Mouse (Mus musculus): ENCODE results near the gene Hebp2. TPM values are rescaled to one million over a fixed set of nuclear protein-coding genes. Genes with fewer than 3 reads are reported as not detected.
A peak's percentile ranks its signal among the peaks of the same experiment; 100 is the strongest.

Hebp2 gene
- polyA plus RNA-seq, 1 experiment from 2014 or later = 5.9 TPM

DNA sequence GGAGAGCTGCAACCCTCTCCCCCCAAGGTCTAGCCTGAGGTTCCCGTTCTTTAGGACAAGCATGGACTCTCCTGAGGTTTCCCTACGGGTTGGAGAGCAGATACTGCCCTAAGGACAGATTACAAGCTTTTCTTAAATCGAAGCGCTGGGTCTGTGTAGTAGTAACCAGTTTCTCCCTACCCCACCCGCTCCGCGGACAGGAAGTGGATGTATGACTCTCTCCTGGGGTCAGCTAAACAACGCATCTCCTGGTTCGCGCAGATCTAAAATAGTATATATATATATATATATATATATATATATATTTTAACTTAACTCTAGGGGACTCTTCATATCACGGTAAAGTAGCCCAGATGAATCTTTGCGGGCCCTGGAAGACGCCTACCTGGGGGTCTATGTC, 567 bp downstream of the Hebp2 start:
- WGBS = 4% methylated on average over 13 of the region's 13 CpGs
- H3K36me3 ChIP-seq (ENCODE audit: control insufficient read depth, insufficient read depth) = no peaks in the 10 kb centered on the region; the same call in 1 of the 2 replicates
- peaks cover 15% of the 10 kb centered on the region for H3K4me1 ChIP-seq (replicated peaks; ENCODE audit: control insufficient read depth, insufficient read depth, low read length)
- peak overlapping the region; percentile 98 for H3K4me2 ChIP-seq (ENCODE audit: low read length)
- peak overlapping the region; percentile 60 for H3K4me3 ChIP-seq (replicated peaks; ENCODE audit: low read length)
- no peaks in the 10 kb centered on the region for H3K9me3 ChIP-seq (ENCODE audit: control insufficient read depth, low read length)
- no peaks in the 10 kb centered on the region for H3K27me3 ChIP-seq (replicated peaks; ENCODE audit: control insufficient read depth, insufficient read depth, low read length)
- H3K9ac ChIP-seq (replicated peaks; ENCODE audit: low read depth, low read length) = peak overlapping the region; percentile 76
- ATAC-seq = 0 out of 2 replicates have a peak, but pooled peaks have one; percentile 9
- no peak overlapping the region for H3K27ac ChIP-seq (ENCODE audit: low read length)

- Histone ChIP-seq H3K4me2 (ENCODE audit: low read length) (no peak overlapping the region), H3K9me3 (ENCODE audit: control insufficient read depth, low read length) (no peaks in the 10 kb centered on the region), H3K27me3 (replicated peaks; ENCODE audit: control insufficient read depth, insufficient read depth, low read length) (no peaks in the 10 kb centered on the region), H3K9ac (replicated peaks; ENCODE audit: low read depth, low read length) (no peak overlapping the region), H3K27ac (ENCODE audit: low read length) (no peak overlapping the region), H3K36me3 (ENCODE audit: control insufficient read depth, insufficient read depth) (peaks cover 3% of the 10 kb centered on the region), H3K4me1 (replicated peaks; ENCODE audit: control insufficient read depth, insufficient read depth, low read length) (no peaks in the 10 kb centered on the region; the same call in 1 of the 2 replicates), H3K4me3 (replicated peaks; ENCODE audit: low read length) (no peak overlapping the region)
- no peak for ATAC-seq
- WGBS = 89% methylated on average over 2 of the region's 2 CpGs
Measured at GRCm38 (mm10) chr10:18536889-18537288, 9.0 kb downstream of the Hebp2 start.

- H3K27me3 ChIP-seq (replicated peaks; ENCODE audit: control insufficient read depth, insufficient read depth, low read length) = no peaks in the 10 kb centered on the region
- no peaks in the 10 kb centered on the region for H3K9me3 ChIP-seq (ENCODE audit: control insufficient read depth, low read length)
- H3K9ac ChIP-seq (replicated peaks; ENCODE audit: low read depth, low read length) = no peak overlapping the region
- H3K4me1 ChIP-seq (replicated peaks; ENCODE audit: control insufficient read depth, insufficient read depth, low read length) = peaks cover 17% of the 10 kb centered on the region
- ATAC-seq = no peak
- 74% methylated on average over 8 of the region's 8 CpGs for WGBS
- H3K36me3 ChIP-seq (ENCODE audit: control insufficient read depth, insufficient read depth) = peaks cover 7% of the 10 kb centered on the region; the same call in 1 of the 2 replicates
- no peak overlapping the region for H3K27ac ChIP-seq (ENCODE audit: low read length)
- H3K4me3 ChIP-seq (replicated peaks; ENCODE audit: low read length) = no peak overlapping the region
- H3K4me2 ChIP-seq (ENCODE audit: low read length) = no peak overlapping the region
Measured at GRCm38 (mm10) chr10:18532293-18532692, 13.6 kb downstream of the Hebp2 start.

GRCm38 (mm10) chr10:18530161-18530560, 15.7 kb downstream of the Hebp2 start:
- no peaks in the 10 kb centered on the region for H3K27me3 ChIP-seq (replicated peaks; ENCODE audit: control insufficient read depth, insufficient read depth, low read length)
- WGBS = 49% methylated on average over 4 of the region's 4 CpGs
- no peaks in the 10 kb centered on the region for H3K9me3 ChIP-seq (ENCODE audit: control insufficient read depth, low read length)
- H3K9ac ChIP-seq (replicated peaks; ENCODE audit: low read depth, low read length) = no peak overlapping the region
- H3K36me3 ChIP-seq (ENCODE audit: control insufficient read depth, insufficient read depth) = peaks cover 7% of the 10 kb centered on the region; the same call in 1 of the 2 replicates
- no peak overlapping the region for H3K4me3 ChIP-seq (replicated peaks; ENCODE audit: low read length)
- no peak overlapping the region for H3K27ac ChIP-seq (ENCODE audit: low read length)
- ATAC-seq = peak; percentile 14; the same call in 1 of the 2 replicates
- H3K4me2 ChIP-seq (ENCODE audit: low read length) = no peak overlapping the region
- H3K4me1 ChIP-seq (replicated peaks; ENCODE audit: control insufficient read depth, insufficient read depth, low read length) = peaks cover 37% of the 10 kb centered on the region

DNA sequence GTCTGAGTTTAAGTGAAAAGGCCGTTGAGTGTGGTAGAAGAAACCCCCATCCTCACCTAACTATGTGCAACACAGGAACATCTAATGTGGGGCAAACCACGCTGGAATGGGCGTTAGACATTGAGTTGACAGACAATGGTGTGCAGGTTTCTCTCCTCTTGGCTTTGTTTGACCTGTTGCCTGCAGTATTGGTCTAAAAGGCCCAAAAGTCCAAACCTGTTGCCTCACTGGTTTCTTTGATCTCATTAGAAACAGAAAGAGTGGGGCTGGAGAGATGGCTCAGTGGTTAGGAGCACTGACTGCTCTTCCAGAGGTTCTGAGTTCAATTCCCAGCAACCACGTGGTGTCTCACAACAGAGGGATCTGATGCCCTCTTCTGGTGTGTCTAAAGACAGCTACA, 16.7 kb downstream of the Hebp2 start:
- H3K4me1 ChIP-seq (replicated peaks; ENCODE audit: control insufficient read depth, insufficient read depth, low read length) = peaks cover 37% of the 10 kb centered on the region
- no peak overlapping the region for H3K9ac ChIP-seq (replicated peaks; ENCODE audit: low read depth, low read length)
- no peaks in the 10 kb centered on the region for H3K27me3 ChIP-seq (replicated peaks; ENCODE audit: control insufficient read depth, insufficient read depth, low read length)
- 87% methylated on average over 4 of the region's 4 CpGs for WGBS
- no peak overlapping the region for H3K4me2 ChIP-seq (ENCODE audit: low read length)
- H3K9me3 ChIP-seq (ENCODE audit: control insufficient read depth, low read length) = no peaks in the 10 kb centered on the region
- no peak overlapping the region for H3K27ac ChIP-seq (ENCODE audit: low read length)
- ATAC-seq = no peak
- no peak overlapping the region for H3K4me3 ChIP-seq (replicated peaks; ENCODE audit: low read length)
- H3K36me3 ChIP-seq (ENCODE audit: control insufficient read depth, insufficient read depth) = peaks cover 7% of the 10 kb centered on the region; the same call in 1 of the 2 replicates

- Histone ChIP-seq H3K4me3 (replicated peaks; ENCODE audit: low read length) (no peak overlapping the region), H3K4me2 (ENCODE audit: low read length) (no peak overlapping the region), H3K9me3 (ENCODE audit: control insufficient read depth, low read length) (no peaks in the 10 kb centered on the region), H3K27me3 (replicated peaks; ENCODE audit: control insufficient read depth, insufficient read depth, low read length) (no peaks in the 10 kb centered on the region), H3K36me3 (ENCODE audit: control insufficient read depth, insufficient read depth) (peaks cover 11% of the 10 kb centered on the region; the same call in 1 of the 2 replicates), H3K9ac (replicated peaks; ENCODE audit: low read depth, low read length) (no peak overlapping the region), H3K27ac (ENCODE audit: low read length) (peak overlapping the region; percentile 15; the same call in 1 of the 2 replicates), H3K4me1 (replicated peaks; ENCODE audit: control insufficient read depth, insufficient read depth, low read length) (peaks cover 37% of the 10 kb centered on the region)
- WGBS = 32% methylated on average over 5 of the region's 5 CpGs
- no peak for ATAC-seq
Measured at GRCm38 (mm10) chr10:18528475-18528874, 17.4 kb downstream of the Hebp2 start.

DNA sequence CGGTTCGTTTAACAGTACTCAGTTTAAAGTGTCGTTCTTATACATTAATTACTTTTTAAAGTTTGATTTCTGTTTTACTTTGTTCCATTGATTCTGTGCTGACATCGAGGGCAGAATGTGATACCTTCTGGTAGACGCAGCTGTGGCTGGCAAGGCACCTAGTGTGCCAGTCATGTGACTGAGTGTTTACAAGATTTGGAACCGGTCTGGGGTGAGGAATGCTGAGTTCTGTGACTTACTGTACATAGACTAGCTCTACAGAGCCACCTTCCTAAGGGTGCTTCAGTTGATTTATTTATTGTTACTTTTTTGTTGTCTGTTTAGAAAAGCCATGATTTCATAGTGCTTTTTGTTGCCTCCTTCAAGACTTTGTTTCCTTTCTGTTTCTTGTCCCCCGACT, 18.1 kb downstream of the Hebp2 start:
- ATAC-seq = peak; percentile 54
- no peaks in the 10 kb centered on the region for H3K27me3 ChIP-seq (replicated peaks; ENCODE audit: control insufficient read depth, insufficient read depth, low read length)
- H3K36me3 ChIP-seq (ENCODE audit: control insufficient read depth, insufficient read depth) = peaks cover 11% of the 10 kb centered on the region; the same call in 1 of the 2 replicates
- no peaks in the 10 kb centered on the region for H3K9me3 ChIP-seq (ENCODE audit: control insufficient read depth, low read length)
- 38% methylated on average over 7 of the region's 7 CpGs for WGBS
- H3K4me3 ChIP-seq (replicated peaks; ENCODE audit: low read length) = no peak overlapping the region
- H3K4me1 ChIP-seq (replicated peaks; ENCODE audit: control insufficient read depth, insufficient read depth, low read length) = peaks cover 40% of the 10 kb centered on the region
- no peak overlapping the region for H3K4me2 ChIP-seq (ENCODE audit: low read length)
- peak overlapping the region; percentile 63 for H3K27ac ChIP-seq (ENCODE audit: low read length)
- no peak overlapping the region for H3K9ac ChIP-seq (replicated peaks; ENCODE audit: low read depth, low read length)

- no peaks in the 10 kb centered on the region for H3K27me3 ChIP-seq (replicated peaks; ENCODE audit: control insufficient read depth, insufficient read depth, low read length)
- no peak overlapping the region for H3K4me3 ChIP-seq (replicated peaks; ENCODE audit: low read length)
- WGBS = 49% methylated on average over 20 of the region's 20 CpGs
- no peaks in the 10 kb centered on the region for H3K9me3 ChIP-seq (ENCODE audit: control insufficient read depth, low read length)
- peaks cover 8% of the 10 kb centered on the region; the same call in 1 of the 2 replicates for H3K36me3 ChIP-seq (ENCODE audit: control insufficient read depth, insufficient read depth)
- ATAC-seq = peak; percentile 7; the same call in 1 of the 2 replicates
- no peak overlapping the region for H3K4me2 ChIP-seq (ENCODE audit: low read length)
- peak overlapping the region; percentile 71 for H3K27ac ChIP-seq (ENCODE audit: low read length)
- peaks cover 41% of the 10 kb centered on the region for H3K4me1 ChIP-seq (replicated peaks; ENCODE audit: control insufficient read depth, insufficient read depth, low read length)
- H3K9ac ChIP-seq (replicated peaks; ENCODE audit: low read depth, low read length) = no peak overlapping the region
Measured at GRCm38 (mm10) chr10:18526851-18527675, 18.8 kb downstream of the Hebp2 start.

DNA sequence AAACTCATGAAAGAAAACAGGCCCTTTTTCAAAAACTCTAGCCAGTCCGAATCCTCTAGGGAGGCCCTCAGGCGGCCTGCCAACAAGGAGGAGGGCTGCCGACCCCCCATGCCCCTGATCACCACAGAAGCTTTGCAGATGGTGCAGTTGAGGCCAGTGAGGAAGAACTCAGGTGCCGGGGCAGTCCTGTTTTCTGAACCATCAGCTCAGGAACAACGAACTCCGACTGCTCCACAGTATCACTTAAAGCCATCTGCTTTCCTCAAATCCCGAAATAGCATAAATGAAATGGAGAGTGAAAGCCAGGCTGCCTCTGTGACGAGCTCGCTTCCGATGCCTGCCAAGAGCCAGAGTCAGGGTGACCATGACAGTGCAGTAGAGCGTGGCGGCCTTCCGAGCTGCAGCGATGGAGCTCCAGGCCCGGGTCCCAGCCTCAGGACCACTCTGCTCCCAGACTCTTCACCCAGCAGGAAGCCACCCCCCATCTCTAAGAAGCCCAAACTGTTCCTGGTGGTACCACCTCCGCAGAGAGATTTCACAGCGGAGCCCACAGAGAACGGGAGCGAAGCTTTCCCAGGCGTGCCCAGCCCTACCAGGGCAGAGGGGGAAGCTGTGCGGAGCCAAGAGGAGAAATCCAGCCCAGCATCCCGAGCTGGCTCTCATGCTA, 19.6 kb downstream of the Hebp2 start:
- no peak overlapping the region for H3K4me3 ChIP-seq (replicated peaks; ENCODE audit: low read length)
- no peak overlapping the region for H3K4me2 ChIP-seq (ENCODE audit: low read length)
- WGBS = 59% methylated on average over 22 of the region's 22 CpGs
- H3K36me3 ChIP-seq (ENCODE audit: control insufficient read depth, insufficient read depth) = peaks cover 5% of the 10 kb centered on the region; the same call in 1 of the 2 replicates
- H3K9ac ChIP-seq (replicated peaks; ENCODE audit: low read depth, low read length) = peak overlapping the region; percentile 11; the same call in 1 of the 2 replicates
- H3K4me1 ChIP-seq (replicated peaks; ENCODE audit: control insufficient read depth, insufficient read depth, low read length) = peaks cover 41% of the 10 kb centered on the region
- H3K27ac ChIP-seq (ENCODE audit: low read length) = peak overlapping the region; percentile 71
- H3K9me3 ChIP-seq (ENCODE audit: control insufficient read depth, low read length) = no peaks in the 10 kb centered on the region
- peak; percentile 26; the same call in 1 of the 2 replicates for ATAC-seq
- no peaks in the 10 kb centered on the region for H3K27me3 ChIP-seq (replicated peaks; ENCODE audit: control insufficient read depth, insufficient read depth, low read length)

Measured in forebrain, embryonic 16.5 days (tissue).